Mouse (Mus musculus): Measurements from ENCODE around the gene Gm6526. TPM values are rescaled to one million over a fixed set of nuclear protein-coding genes. Genes with fewer than 3 reads are reported as not detected.

The Gm6526 gene
- polyA plus RNA-seq (2012; rRNA removed; ENCODE audit: low replicate concordance), result not detected in 2 replicates

DNA sequence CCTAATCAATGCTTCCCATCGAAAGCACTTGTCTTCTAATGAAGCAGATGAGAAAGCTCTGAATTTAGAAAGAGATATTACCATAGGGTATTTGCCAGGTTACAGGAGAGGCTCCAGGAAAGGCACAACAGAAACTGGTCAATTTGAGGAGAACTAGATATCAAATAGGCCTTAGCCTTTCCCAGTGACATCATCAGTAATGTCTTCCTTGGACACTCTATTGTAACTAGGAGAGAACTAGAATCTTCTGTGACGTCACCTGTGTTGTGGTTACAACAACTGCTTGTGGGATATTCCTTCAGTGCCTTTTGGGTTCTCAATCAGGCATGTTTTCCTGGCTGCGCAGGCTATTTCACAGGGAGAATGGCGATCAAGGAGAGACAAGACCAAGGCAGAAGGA, at the start of gene Gm6526:
TSS of gene Gm6526 (plus strand) at position 301 of the 400 bp plus-strand sequence.

GRCm38 (mm10) chr14:43727385-43727784, 20.3 kb upstream of the Gm6526 start, which contains the start of gene Gm16506:
Gene Gm16506 (minus strand): TSS chr14:43727485.

GRCm38 (mm10) chr14:43784645-43785044, 37.0 kb downstream of the Gm6526 start, which contains the start of gene Gm8180:
Gene Gm8180 (minus strand): TSS chr14:43784745.

Other genes with a start within 250 kb of the Gm6526 start
- not detected in 2 replicates for gene Gm5799, start 204.3 kb upstream of the Gm6526 start, polyA plus RNA-seq (2012; rRNA removed; ENCODE audit: low replicate concordance)
- not detected in 2 replicates for gene Gm17654, start 168.7 kb upstream of the Gm6526 start, polyA plus RNA-seq (2012; rRNA removed; ENCODE audit: low replicate concordance)
- not detected in 2 replicates for gene Gm10375, start 139.9 kb upstream of the Gm6526 start, polyA plus RNA-seq (2012; rRNA removed; ENCODE audit: low replicate concordance)
- not detected in 2 replicates for gene Gm8165, start 70.7 kb upstream of the Gm6526 start, polyA plus RNA-seq (2012; rRNA removed; ENCODE audit: low replicate concordance)
- not detected in 2 replicates for gene Gm7324, start 50.0 kb upstream of the Gm6526 start, polyA plus RNA-seq (2012; rRNA removed; ENCODE audit: low replicate concordance)
- gene Gm16506, start 20.4 kb upstream of the Gm6526 start, polyA plus RNA-seq (2012; rRNA removed; ENCODE audit: low replicate concordance), result not detected in 2 replicates
- not detected in 2 replicates for gene Gm8180, start 36.9 kb downstream of the Gm6526 start, polyA plus RNA-seq (2012; rRNA removed; ENCODE audit: low replicate concordance)
- gene Ear1, start 127.7 kb downstream of the Gm6526 start, polyA plus RNA-seq (2012; rRNA removed; ENCODE audit: low replicate concordance), result 0.20 and 0.29 TPM in 2 replicates
- not detected in 2 replicates for gene Ear10, start 175.7 kb downstream of the Gm6526 start, polyA plus RNA-seq (2012; rRNA removed; ENCODE audit: low replicate concordance)
- gene Gm8113, start 177.5 kb downstream of the Gm6526 start, polyA plus RNA-seq (2012; rRNA removed; ENCODE audit: low replicate concordance), result 1.3 and 4.1 TPM in 2 replicates
- gene Ang5, start 209.2 kb downstream of the Gm6526 start, polyA plus RNA-seq (2012; rRNA removed; ENCODE audit: low replicate concordance), result not detected in 2 replicates

All from mammary gland, adult 2 months (tissue).